Mouse (Mus musculus): ENCODE results near the gene Faim. TPM values are rescaled to one million over a fixed set of nuclear protein-coding genes. Genes with fewer than 3 reads are reported as not detected.

Faim gene
- polyA plus RNA-seq, 1 experiment from 2014 or later, result 35.3 TPM

DNA sequence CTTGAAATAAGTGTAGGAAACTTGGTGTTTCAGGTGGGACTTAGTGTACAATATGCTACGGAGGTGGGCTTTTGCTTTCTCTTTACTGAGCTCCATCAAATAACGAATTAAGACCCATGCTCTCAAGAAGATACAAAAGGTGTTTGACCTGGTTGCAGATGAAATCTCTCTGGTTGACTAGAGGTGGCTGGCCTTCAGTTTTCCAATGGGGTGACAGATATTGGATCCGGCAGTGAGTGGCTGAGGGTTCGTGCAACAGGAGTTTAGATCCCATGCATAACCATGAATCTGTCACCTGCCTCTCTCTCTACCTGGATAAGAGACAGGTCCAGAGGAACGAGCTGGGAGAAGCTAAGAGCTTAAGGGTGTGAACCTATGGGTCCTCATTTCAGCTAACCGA lies 27.5 kb upstream of the Faim start:
- peaks cover 17% of the 10 kb centered on the region for H3K4me1 ChIP-seq (ENCODE audit: insufficient read depth, low read depth, low read length)
- H3K27me3 ChIP-seq (replicated peaks; ENCODE audit: insufficient read depth, low read length), result peaks cover 97% of the 10 kb centered on the region
- no peak overlapping the region for H3K9ac ChIP-seq (replicated peaks; ENCODE audit: low read depth)
- H3K9me3 ChIP-seq (ENCODE audit: low read length), result no peaks in the 10 kb centered on the region
- no peak overlapping the region for H3K4me3 ChIP-seq (ENCODE audit: low read depth, low read length)
- no peak overlapping the region for H3K27ac ChIP-seq (ENCODE audit: low read length)
- TF ChIP-seq CTCF (IDR thresholded peaks at IDR 0.05) (no peak), EP300 (IDR thresholded peaks at IDR 0.05) (no peak)
- H3K4me2 ChIP-seq (replicated peaks; ENCODE audit: low read depth, low read length), result no peak overlapping the region
- WGBS, result 8% methylated on average over 6 of the region's 6 CpGs
- no peak for ATAC-seq
- H3K36me3 ChIP-seq (ENCODE audit: insufficient read depth, low read length), result no peaks in the 10 kb centered on the region
- no peak for DNase-seq (ENCODE audit: low spot score)

DNA sequence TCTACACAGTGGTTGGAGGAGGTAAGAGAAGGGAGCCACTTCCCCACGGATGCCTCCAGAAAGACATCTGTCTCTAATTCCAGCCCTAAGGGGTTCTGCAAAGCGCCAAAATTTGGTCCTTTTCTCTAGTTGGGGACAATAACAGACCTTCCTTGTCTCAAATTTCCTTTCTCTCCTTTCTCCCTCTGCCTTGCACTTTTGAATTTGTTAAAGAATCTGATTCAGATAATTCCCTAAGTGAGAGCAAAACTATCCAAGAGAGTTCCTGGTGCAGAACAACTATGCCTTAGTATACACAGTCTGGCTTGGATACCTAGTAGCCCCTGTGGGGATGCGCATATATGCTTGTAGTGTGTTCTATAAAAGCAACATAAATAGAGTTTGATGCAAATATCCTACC lies 26.3 kb upstream of the Faim start:
- peaks cover 96% of the 10 kb centered on the region for H3K27me3 ChIP-seq (replicated peaks; ENCODE audit: insufficient read depth, low read length)
- no peak overlapping the region for H3K9ac ChIP-seq (replicated peaks; ENCODE audit: low read depth)
- no peak overlapping the region for H3K4me3 ChIP-seq (ENCODE audit: low read depth, low read length)
- H3K4me1 ChIP-seq (ENCODE audit: insufficient read depth, low read depth, low read length), result peaks cover 13% of the 10 kb centered on the region
- no peaks in the 10 kb centered on the region for H3K9me3 ChIP-seq (ENCODE audit: low read length)
- no peak overlapping the region for H3K4me2 ChIP-seq (replicated peaks; ENCODE audit: low read depth, low read length)
- ATAC-seq (no peak), DNase-seq (ENCODE audit: low spot score) (no peak)
- no peak for TF ChIP-seq CTCF (IDR thresholded peaks at IDR 0.05)
- no peak overlapping the region for H3K27ac ChIP-seq (ENCODE audit: low read length)
- WGBS, result 29% methylated on average over 3 of the region's 3 CpGs
- H3K36me3 ChIP-seq (ENCODE audit: insufficient read depth, low read length), result no peaks in the 10 kb centered on the region

DNA sequence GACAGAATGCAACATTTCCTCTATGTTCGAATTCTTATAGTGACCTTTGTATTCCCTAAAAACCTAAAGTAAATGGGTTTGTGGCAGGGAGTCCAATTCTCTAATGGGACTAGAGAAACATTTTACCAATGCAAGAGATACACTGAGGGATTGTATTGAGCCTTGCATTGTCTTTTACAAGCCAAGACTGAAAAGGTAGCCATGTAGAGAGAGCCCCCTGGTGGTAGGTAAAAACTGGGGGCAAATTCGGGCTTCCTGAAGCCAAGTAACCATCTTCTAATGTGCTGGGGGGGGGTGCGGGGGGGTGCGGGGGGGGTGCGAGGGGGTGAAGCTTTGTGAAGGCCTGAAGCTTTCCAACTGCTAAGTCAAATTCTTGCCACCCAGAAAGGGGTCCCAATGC lies 25.8 kb upstream of the Faim start:
- Histone ChIP-seq H3K27me3 (replicated peaks; ENCODE audit: insufficient read depth, low read length) (peaks cover 96% of the 10 kb centered on the region), H3K9me3 (ENCODE audit: low read length) (no peaks in the 10 kb centered on the region), H3K4me3 (ENCODE audit: low read depth, low read length) (no peak overlapping the region), H3K4me2 (replicated peaks; ENCODE audit: low read depth, low read length) (no peak overlapping the region), H3K9ac (replicated peaks; ENCODE audit: low read depth) (no peak overlapping the region), H3K4me1 (ENCODE audit: insufficient read depth, low read depth, low read length) (peaks cover 8% of the 10 kb centered on the region), H3K27ac (ENCODE audit: low read length) (no peak overlapping the region), H3K36me3 (ENCODE audit: insufficient read depth, low read length) (no peaks in the 10 kb centered on the region)
- WGBS, result 23% methylated on average over 5 of the region's 5 CpGs
- TF ChIP-seq CTCF (IDR thresholded peaks at IDR 0.05) (peak; percentile 36), EP300 (IDR thresholded peaks at IDR 0.05) (no peak)
- ATAC-seq, result no peak
- no peak for DNase-seq (ENCODE audit: low spot score)

DNA sequence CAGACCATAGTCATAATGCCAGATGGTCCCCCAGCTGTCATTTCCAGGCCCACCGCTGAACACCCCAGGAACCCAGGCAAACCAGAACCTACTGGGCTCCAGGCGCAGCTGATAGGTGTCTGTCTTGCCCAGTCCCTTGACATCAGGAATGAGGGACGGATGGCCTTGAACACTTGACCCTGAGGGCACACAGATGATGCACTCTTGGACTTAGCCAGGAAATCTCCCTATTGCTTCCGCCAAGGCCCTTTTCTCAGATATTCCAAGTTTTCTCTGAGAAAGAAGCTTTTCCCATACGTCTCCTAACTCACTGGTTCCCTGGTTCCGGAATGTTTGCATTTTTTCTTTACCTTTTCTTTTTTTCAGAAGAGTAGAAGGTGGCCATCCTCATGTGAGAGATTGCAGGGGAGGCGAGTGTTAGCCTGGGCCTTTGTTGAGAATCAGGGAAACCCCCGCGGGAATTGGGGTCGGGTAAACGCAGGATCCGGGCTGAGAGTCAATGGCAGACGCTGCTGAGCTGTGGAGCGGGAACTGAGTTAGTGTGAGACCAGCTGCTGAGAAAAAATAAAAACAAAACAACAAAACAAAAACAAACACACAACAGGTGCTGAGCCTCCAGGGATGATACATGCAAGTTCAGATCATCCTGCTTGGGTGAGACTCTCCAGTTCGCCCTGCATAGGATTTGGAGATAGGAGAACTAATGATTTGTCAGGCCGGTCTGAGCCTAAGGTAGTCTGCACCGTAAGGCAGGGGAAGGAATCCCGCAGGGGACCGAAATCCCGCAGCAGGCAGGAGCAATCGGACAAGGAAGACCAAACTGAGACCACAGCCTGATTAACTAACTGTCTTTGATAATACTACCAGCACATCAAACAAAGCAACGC lies 24.3 kb upstream of the Faim start:
- Histone ChIP-seq H3K36me3 (ENCODE audit: insufficient read depth, low read length) (no peaks in the 10 kb centered on the region), H3K27ac (ENCODE audit: low read length) (no peak overlapping the region), H3K9me3 (ENCODE audit: low read length) (no peaks in the 10 kb centered on the region), H3K4me2 (replicated peaks; ENCODE audit: low read depth, low read length) (no peak overlapping the region), H3K4me1 (ENCODE audit: insufficient read depth, low read depth, low read length) (no peaks in the 10 kb centered on the region), H3K4me3 (ENCODE audit: low read depth, low read length) (no peak overlapping the region), H3K27me3 (replicated peaks; ENCODE audit: insufficient read depth, low read length) (peaks cover 87% of the 10 kb centered on the region), H3K9ac (replicated peaks; ENCODE audit: low read depth) (no peak overlapping the region)
- no peak for DNase-seq (ENCODE audit: low spot score)
- WGBS, result 8% methylated on average over 22 of the region's 22 CpGs
- ATAC-seq, result no peak
- TF ChIP-seq EP300 (IDR thresholded peaks at IDR 0.05) (no peak), CTCF (IDR thresholded peaks at IDR 0.05) (no peak)

DNA sequence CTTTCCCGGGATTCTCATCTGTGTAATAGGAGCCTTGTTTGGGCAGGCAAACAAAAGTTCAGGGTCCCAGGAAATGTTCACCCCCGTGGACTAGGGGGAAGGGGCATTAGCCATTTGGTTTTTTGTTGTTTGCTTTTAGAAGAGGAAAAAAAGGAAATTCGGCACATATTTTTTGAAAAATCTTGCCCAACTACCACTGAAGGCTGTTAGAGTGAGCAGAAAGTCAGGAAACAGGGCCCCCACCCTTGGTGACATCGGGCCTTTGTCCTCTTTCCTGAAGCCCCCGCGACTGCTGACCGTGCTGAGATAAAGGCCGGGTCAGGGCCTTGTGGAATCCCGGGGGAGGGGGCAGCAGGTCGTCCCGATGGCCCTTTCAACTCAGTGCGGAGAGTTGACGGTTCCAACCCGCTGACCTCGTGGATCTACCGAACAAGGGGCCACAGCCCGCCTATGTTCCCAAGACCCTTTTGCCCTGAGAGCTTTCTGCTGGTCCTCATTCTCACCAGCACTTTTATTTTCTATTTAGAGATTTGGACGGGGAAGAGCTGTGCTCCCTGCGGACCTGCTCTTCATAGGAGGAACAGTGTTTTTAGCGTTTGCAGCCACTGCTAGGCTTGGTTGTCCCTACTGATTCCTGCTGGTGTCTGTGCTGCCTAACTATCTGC lies 23.6 kb upstream of the Faim start:
- ATAC-seq (no peak), DNase-seq (ENCODE audit: low spot score) (no peak)
- no peaks in the 10 kb centered on the region for H3K9me3 ChIP-seq (ENCODE audit: low read length)
- H3K27ac ChIP-seq (ENCODE audit: low read length), result no peak overlapping the region
- no peak for TF ChIP-seq CTCF (IDR thresholded peaks at IDR 0.05)
- no peak for TF ChIP-seq EP300 (IDR thresholded peaks at IDR 0.05)
- no peaks in the 10 kb centered on the region for H3K36me3 ChIP-seq (ENCODE audit: insufficient read depth, low read length)
- no peaks in the 10 kb centered on the region for H3K4me1 ChIP-seq (ENCODE audit: insufficient read depth, low read depth, low read length)
- 2% methylated on average over 20 of the region's 20 CpGs for WGBS
- H3K27me3 ChIP-seq (replicated peaks; ENCODE audit: insufficient read depth, low read length), result peaks cover 80% of the 10 kb centered on the region
- no peak overlapping the region for H3K4me3 ChIP-seq (ENCODE audit: low read depth, low read length)
- H3K9ac ChIP-seq (replicated peaks; ENCODE audit: low read depth), result no peak overlapping the region
- no peak overlapping the region for H3K4me2 ChIP-seq (replicated peaks; ENCODE audit: low read depth, low read length)

DNA sequence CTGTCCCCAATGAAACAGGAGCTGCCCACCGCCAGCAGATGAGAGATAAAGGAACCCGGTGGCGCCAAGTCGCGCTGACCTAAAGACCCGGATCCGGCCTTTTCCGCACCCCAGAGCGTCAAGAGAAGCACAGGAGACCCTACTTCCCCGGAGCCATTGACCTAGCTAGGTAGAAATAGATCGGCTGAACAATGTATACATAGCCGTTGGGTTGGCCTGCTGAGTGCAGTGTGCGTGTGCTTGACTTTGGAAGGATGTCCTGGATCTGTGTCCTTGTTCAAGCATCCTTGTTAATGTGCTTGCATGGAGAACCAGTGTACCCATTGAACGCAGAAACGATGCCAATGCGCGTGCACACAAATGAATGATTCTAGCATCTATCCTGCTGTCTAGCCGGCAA lies 22.5 kb upstream of the Faim start:
- H3K4me1 ChIP-seq (ENCODE audit: insufficient read depth, low read depth, low read length), result no peaks in the 10 kb centered on the region
- H3K4me3 ChIP-seq (ENCODE audit: low read depth, low read length), result no peak overlapping the region
- H3K9me3 ChIP-seq (ENCODE audit: low read length), result no peaks in the 10 kb centered on the region
- no peak overlapping the region for H3K9ac ChIP-seq (replicated peaks; ENCODE audit: low read depth)
- 6% methylated on average over 18 of the region's 18 CpGs for WGBS
- no peak for ATAC-seq
- no peak overlapping the region for H3K4me2 ChIP-seq (replicated peaks; ENCODE audit: low read depth, low read length)
- DNase-seq (ENCODE audit: low spot score), result no peak
- no peaks in the 10 kb centered on the region for H3K36me3 ChIP-seq (ENCODE audit: insufficient read depth, low read length)
- H3K27ac ChIP-seq (ENCODE audit: low read length), result no peak overlapping the region
- TF ChIP-seq EP300 (IDR thresholded peaks at IDR 0.05), result no peak
- no peak for TF ChIP-seq CTCF (IDR thresholded peaks at IDR 0.05)
- H3K27me3 ChIP-seq (replicated peaks; ENCODE audit: insufficient read depth, low read length), result peaks cover 69% of the 10 kb centered on the region

Measured in lung, postnatal 0 days (tissue).